Mouse (Mus musculus) heart, embryonic 14.5 days (tissue): ENCODE data around the gene Ispd. TPM values are rescaled to one million over a fixed set of nuclear protein-coding genes. Genes with fewer than 3 reads are reported as not detected.

Experiments used
- ATAC-seq: fragments of 200-750 bp; cut with Nextera tagmentation; 2 replicates; pipeline ENCODE4 v1.8.0; 2017; ENCODE audit warnings: low read depth, moderate TSS enrichment; ENCODE audit not compliant: insufficient number of reproducible peaks, insufficient read depth, low FRiP score
- H3K27ac ChIP-seq, 2 experiments: fragments of 200-500 bp in 1 of 2; fragments of 300-500 bp in 1 of 2; sonication (generic) in 1 of 2; replicated peaks in 1 of 2; 2 replicates each; pipeline ENCODE4 v1.5.1; 2012 to 2014; ENCODE audit warnings: low read depth in 2 of 2, low read length in 2 of 2, control low read depth in 1 of 2, mild to moderate bottlenecking in 1 of 2, mixed read lengths in 1 of 2; ENCODE audit not compliant: control insufficient read depth in 1 of 2, insufficient read depth in 1 of 2
- H3K27me3 ChIP-seq: fragments of 300-500 bp; sonication (generic); 2 replicates; pipeline ENCODE4 v1.6.1; 2014; ENCODE audit warnings: mild to moderate bottlenecking, low read length, control low read depth; ENCODE audit not compliant: control insufficient read depth, insufficient read depth
- H3K36me3 ChIP-seq: fragments of 300-500 bp; sonication (generic); 2 replicates; pipeline ENCODE4 v1.6.1; 2014; ENCODE audit warnings: mild to moderate bottlenecking, control low read depth, low read length, mixed read lengths; ENCODE audit not compliant: control insufficient read depth, insufficient read depth
- H3K4me1 ChIP-seq, 2 experiments: fragments of 200-500 bp in 1 of 2; fragments of 300-500 bp in 1 of 2; sonication (generic) in 1 of 2; 2 replicates each; pipeline ENCODE4 v1.6.1; 2012 to 2014; ENCODE audit warnings: low read length in 2 of 2, control low read depth in 1 of 2, mixed read lengths in 1 of 2; ENCODE audit not compliant: control insufficient read depth in 2 of 2, insufficient read depth in 2 of 2
- H3K4me2 ChIP-seq: fragments of 300-500 bp; sonication (generic); 2 replicates; pipeline ENCODE4 v1.6.1; 2014; ENCODE audit warnings: mild to moderate bottlenecking, low read length
- H3K4me3 ChIP-seq, 2 experiments: fragments of 200-500 bp in 1 of 2; fragments of 300-500 bp in 1 of 2; sonication (generic) in 1 of 2; 2 replicates each; pipeline ENCODE4 v1.5.1; 2012 to 2014; ENCODE audit warnings: low read length in 2 of 2, mild to moderate bottlenecking in 2 of 2, control low read depth in 1 of 2, low read depth in 1 of 2, moderate library complexity in 1 of 2; ENCODE audit not compliant: control insufficient read depth in 1 of 2, insufficient read depth in 1 of 2
- H3K9ac ChIP-seq: fragments of 300-500 bp; sonication (generic); 2 replicates; pipeline ENCODE4 v1.6.1; 2014; ENCODE audit warnings: mild to moderate bottlenecking, low read length
- H3K9me3 ChIP-seq: fragments of 300-500 bp; sonication (generic); 2 replicates; pipeline ENCODE4 v1.6.1; 2016; ENCODE audit warnings: low read length, control low read depth; ENCODE audit not compliant: control insufficient read depth
- WGBS: fragments of 180-500 bp; shearing (Covaris S2); extraction: QIAGEN DNeasy Blood & Tissue Kit; methylation state at CpG from one replicate; pipeline ENCODE4 v1.1.7; 2014; 5-methylcytosine and 5-hydroxymethylcytosine counted together
- polyA plus RNA-seq: library from polyadenylated mRNA; unstranded; fragments of >200 nt; fragmentation: Nextera tagmentation; extraction: Ambion mirVana; gene quantifications from 2 replicates; pipeline ENCODE4 v1.2.1, GENCODE M21; 2014

Ispd gene
- polyA plus RNA-seq, 1 experiment from 2014 or later: 13.8 TPM

DNA sequence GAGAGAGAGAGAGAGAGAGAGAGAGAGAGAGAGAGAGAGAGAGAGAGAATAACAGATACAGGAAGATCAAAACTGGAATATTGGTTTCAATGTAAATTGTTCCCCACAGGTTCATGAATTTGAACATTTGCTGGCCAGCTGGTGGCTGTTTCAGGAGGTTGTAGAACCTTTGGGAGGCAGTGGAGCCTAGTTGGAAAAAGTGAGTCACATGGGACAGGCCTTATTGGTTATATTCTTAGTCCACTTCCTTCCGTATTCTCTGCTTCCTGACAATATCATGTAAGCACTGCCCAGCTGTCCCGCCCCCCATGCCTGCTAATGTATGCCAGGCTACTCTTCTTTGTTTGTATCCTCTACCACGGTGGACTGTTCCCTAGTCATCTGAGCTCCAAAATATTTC lies 344.0 kb downstream of the Ispd start:
- 72% methylated on average over 3 of the region's 3 CpGs for WGBS
- H3K9me3 ChIP-seq: no peaks in the 10 kb centered on the region
- ATAC-seq: no peak
- H3K9ac ChIP-seq: no peak overlapping the region
- no peak overlapping the region for H3K4me2 ChIP-seq
- no peaks in the 10 kb centered on the region for H3K36me3 ChIP-seq
- H3K27me3 ChIP-seq: no peaks in the 10 kb centered on the region
- H3K4me1 ChIP-seq: peaks cover 0 to 6% of the 10 kb centered on the region in 2 experiments; a peak in 1 of 4 replicates
- no peak overlapping the region for H3K4me3 ChIP-seq
- no peak overlapping the region for H3K27ac ChIP-seq

DNA sequence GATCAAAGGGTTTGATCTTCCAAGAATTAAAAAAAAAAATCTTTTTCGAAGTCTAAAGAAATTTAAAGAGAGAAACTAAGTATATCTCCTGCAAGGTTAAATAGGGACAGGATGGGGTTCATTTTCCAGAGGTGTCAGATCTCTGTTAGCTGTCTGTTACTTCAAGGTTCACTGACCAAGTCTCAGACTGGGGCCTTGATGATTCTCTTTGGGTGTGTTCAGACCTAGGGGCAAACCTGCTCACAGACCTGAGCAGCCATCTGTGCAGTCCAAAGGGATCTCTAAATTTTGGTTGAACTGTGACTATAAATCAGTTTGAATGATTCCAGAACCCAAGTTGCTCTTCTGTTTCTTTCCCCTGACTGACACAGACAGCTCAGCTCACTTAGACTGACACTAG lies 344.8 kb downstream of the Ispd start:
- 59% methylated on average over 1 of the region's 1 CpGs for WGBS
- no peak overlapping the region for H3K4me3 ChIP-seq
- peaks cover 0 to 6% of the 10 kb centered on the region in 2 experiments; a peak in 1 of 4 replicates for H3K4me1 ChIP-seq
- no peak overlapping the region for H3K9ac ChIP-seq
- H3K36me3 ChIP-seq: no peaks in the 10 kb centered on the region
- no peak overlapping the region for H3K27ac ChIP-seq
- H3K4me2 ChIP-seq: no peak overlapping the region
- no peaks in the 10 kb centered on the region for H3K9me3 ChIP-seq
- no peaks in the 10 kb centered on the region for H3K27me3 ChIP-seq
- no peak for ATAC-seq

DNA sequence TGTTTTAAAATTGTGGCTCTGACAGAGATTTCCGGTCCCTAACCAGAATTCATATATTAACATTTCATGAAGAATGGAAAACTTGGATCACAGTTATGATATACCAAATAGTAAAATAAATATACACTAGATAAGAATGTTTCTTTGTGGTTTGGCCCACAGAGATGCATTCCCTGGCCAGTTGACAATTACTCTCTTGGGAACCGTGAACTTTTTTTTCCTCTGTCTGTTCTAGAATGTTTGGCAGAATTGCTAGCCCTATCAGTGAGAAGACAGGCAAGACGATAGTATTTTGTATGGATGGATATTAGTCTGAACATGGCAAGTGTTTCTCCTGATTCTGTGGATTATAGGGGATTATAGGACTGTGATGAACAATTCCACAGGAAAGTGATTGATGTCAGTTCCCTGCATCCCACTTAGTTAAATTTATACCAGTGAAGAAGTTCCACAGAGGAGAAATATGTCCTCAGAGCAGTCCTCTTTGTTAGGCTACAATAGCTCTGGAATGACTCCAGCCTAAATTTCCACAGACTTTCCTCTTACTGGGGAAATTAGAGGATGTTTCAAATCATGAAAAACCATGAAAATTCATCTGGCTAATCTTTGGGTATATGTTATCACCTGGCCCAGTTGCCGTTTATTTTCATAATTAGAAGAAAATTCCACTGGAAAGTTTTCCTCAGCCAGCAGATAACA lies 352.6 kb downstream of the Ispd start:
- Histone ChIP-seq H3K4me3 (no peak overlapping the region), H3K9ac (no peak overlapping the region), H3K27ac (no peak overlapping the region), H3K4me1 (no peaks in the 10 kb centered on the region), H3K27me3 (no peaks in the 10 kb centered on the region), H3K9me3 (no peaks in the 10 kb centered on the region), H3K36me3 (no peaks in the 10 kb centered on the region), H3K4me2 (no peak overlapping the region)
- ATAC-seq: no peak
- WGBS: 60% methylated on average over 4 of the region's 4 CpGs

Other genes with a start within 250 kb of the Ispd start
- 29.3 and 33.3 TPM in 2 replicates for gene Ankmy2, start 224.3 kb upstream of the Ispd start, polyA plus RNA-seq
- 225 and 227 TPM in 2 replicates for gene Bzw2, start 223.4 kb upstream of the Ispd start, polyA plus RNA-seq
- not detected in 2 replicates for gene Lrrc72, start 128.1 kb upstream of the Ispd start, polyA plus RNA-seq
- 0.43 TPM in 1 of 2 replicates, not detected in the other for gene Sostdc1, start 67.3 kb upstream of the Ispd start, polyA plus RNA-seq
- 1.8 and 2.6 TPM in 2 replicates for gene D630036H23Rik, start 731 bp downstream of the Ispd start, polyA plus RNA-seq